Mouse (Mus musculus): ENCODE results near the gene Defb45.

- TF ChIP-seq POLR2A (IDR thresholded peaks at IDR 0.05; ENCODE audit: control insufficient read depth, extremely low read depth, insufficient read depth, low read length, poor library complexity) = no peak
- TF ChIP-seq CTCF (IDR thresholded peaks at IDR 0.05; ENCODE audit: borderline replicate concordance, control insufficient read depth, extremely low read depth, insufficient read depth, low read length, poor library complexity) = no peak
Measured at GRCm38 (mm10) chr2:152548124-152548523, 51.1 kb downstream of the Defb45 start.

Data from thymus, adult 2 months (tissue).